Mouse (Mus musculus) E14TG2a.4 (cell line): ENCODE measurements around the gene Mdh1.

Experiments used
- CTCF ChIP-seq: conservative IDR thresholded peaks from 2 replicates; pipeline ENCODE4 v1.5.1; 2014; ENCODE audit warnings: low read length
- NANOG ChIP-seq: IDR thresholded peaks from 2 replicates; pipeline ENCODE4 v1.6.1; 2014; ENCODE audit warnings: borderline replicate concordance, low read length, mixed read lengths

DNA sequence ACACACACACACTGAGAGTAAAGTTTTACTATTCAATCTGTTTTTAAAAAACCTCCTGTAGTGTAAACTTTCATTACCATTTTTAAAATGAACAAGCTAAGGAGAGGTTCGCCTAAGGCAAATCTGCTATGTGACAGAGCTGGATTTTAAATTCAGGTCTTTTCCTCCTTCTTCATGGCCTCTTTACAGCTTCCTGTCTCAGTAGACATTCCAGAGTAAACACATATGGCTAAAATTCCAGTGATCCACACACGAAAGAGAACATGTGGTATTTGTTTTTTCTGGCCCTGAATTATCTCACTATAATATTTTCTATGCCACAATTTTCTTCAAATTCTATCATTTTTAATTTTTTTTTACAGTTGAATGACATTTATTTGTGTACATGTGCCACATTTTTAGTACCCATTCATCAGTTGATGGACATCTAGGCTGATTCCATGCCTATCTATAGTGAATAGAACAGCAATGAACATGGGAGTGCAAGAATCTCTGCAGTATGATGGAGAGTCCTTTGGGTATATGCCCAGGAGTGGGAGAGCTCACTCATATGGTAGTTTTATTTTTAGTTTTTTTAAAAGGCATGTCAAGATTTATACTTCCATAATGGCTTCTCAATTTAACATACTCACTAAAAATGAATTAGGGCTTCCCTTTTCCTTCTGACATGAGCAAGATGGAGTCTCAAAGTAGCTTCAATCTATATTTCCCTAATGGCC, 43.3 kb downstream of the Mdh1 start:
- no peak for TF ChIP-seq CTCF
- no peak for TF ChIP-seq NANOG
